Mouse (Mus musculus) small intestine, adult 2 months (tissue): ENCODE measurements around the gene Kif1bp. TPM values are rescaled to one million over a fixed set of nuclear protein-coding genes. Genes with fewer than 3 reads are reported as not detected.

ENCODE experiments used
- H3K27ac ChIP-seq: fragments of 200-500 bp; 2 replicates; pipeline ENCODE4 v1.5.1; 2012; ENCODE audit warnings: low read depth, low read length, control low read depth, inconsistent platforms; ENCODE audit not compliant: insufficient read depth
- H3K27me3 ChIP-seq: fragments of 200-500 bp; 2 replicates; pipeline ENCODE4 v1.6.1; 2012; ENCODE audit warnings: mild to moderate bottlenecking, moderate library complexity, low read length, inconsistent platforms; ENCODE audit not compliant: control insufficient read depth, insufficient read depth
- H3K36me3 ChIP-seq: fragments of 200-500 bp; 2 replicates; pipeline ENCODE4 v1.6.1; 2012; ENCODE audit warnings: mild to moderate bottlenecking, low read length, control low read depth, inconsistent platforms; ENCODE audit not compliant: control insufficient read depth, insufficient read depth
- H3K4me1 ChIP-seq: fragments of 200-500 bp; 2 replicates; pipeline ENCODE4 v1.6.1; 2012; ENCODE audit warnings: low read length, inconsistent platforms, mixed read lengths; ENCODE audit not compliant: control insufficient read depth, insufficient read depth, insufficient read length
- H3K4me3 ChIP-seq: fragments of 200-500 bp; 2 replicates; pipeline ENCODE4 v1.5.1; 2012; ENCODE audit warnings: low read depth, mild to moderate bottlenecking, control low read depth, inconsistent platforms, low read length, moderate library complexity
- CTCF ChIP-seq: fragments of 200-500 bp; IDR thresholded peaks from 2 replicates; pipeline ENCODE4 v1.5.1; 2012; ENCODE audit warnings: low read depth, mild to moderate bottlenecking, control low read depth, inconsistent platforms, low read length, moderate library complexity, mixed read lengths; ENCODE audit not compliant: insufficient replicate concordance, insufficient read length; ENCODE audit errors: extremely low read depth
- POLR2A ChIP-seq: fragments of 200-500 bp; IDR thresholded peaks from 2 replicates; pipeline ENCODE4 v1.6.1; 2012; ENCODE audit warnings: low read depth, mild to moderate bottlenecking, control low read depth, inconsistent platforms, low read length, moderate library complexity
- WGBS: fragments of 180-500 bp; shearing (Covaris S2); methylation state at CpG from one replicate; pipeline ENCODE4 v1.1.7; 2018; 5-methylcytosine and 5-hydroxymethylcytosine counted together
- polyA plus RNA-seq: library from polyadenylated mRNA; depleted of rRNA; stranded (reverse); fragments of >200 nt; gene quantifications from 2 replicates; pipeline ENCODE4 v1.2.3, GENCODE M21; 2012

Kif1bp gene
- polyA plus RNA-seq, 1 experiment: 21.0 TPM

- Histone ChIP-seq H3K4me3 (no peak overlapping the region), H3K36me3 (no peaks in the 10 kb centered on the region), H3K4me1 (peaks cover 20% of the 10 kb centered on the region), H3K27me3 (no peaks in the 10 kb centered on the region), H3K27ac (peak overlapping the region; percentile 61; the same call in 1 of the 2 replicates)
- 27% methylated on average over 4 of the region's 4 CpGs for WGBS
- TF ChIP-seq CTCF (no peak), POLR2A (no peak)
Measured at GRCm38 (mm10) chr10:62521763-62522162, 56.5 kb downstream of the Kif1bp start.

- no peak overlapping the region for H3K4me3 ChIP-seq
- H3K4me1 ChIP-seq: peaks cover 20% of the 10 kb centered on the region
- H3K36me3 ChIP-seq: no peaks in the 10 kb centered on the region
- no peaks in the 10 kb centered on the region for H3K27me3 ChIP-seq
- no peak overlapping the region for H3K27ac ChIP-seq
- 44% methylated on average over 2 of the region's 2 CpGs for WGBS
- TF ChIP-seq POLR2A (no peak), CTCF (no peak)
Measured at GRCm38 (mm10) chr10:62520911-62521310, 57.3 kb downstream of the Kif1bp start.

- Histone ChIP-seq H3K4me3 (no peak overlapping the region), H3K36me3 (no peaks in the 10 kb centered on the region), H3K27me3 (no peaks in the 10 kb centered on the region), H3K4me1 (peaks cover 12% of the 10 kb centered on the region; the same call in 1 of the 2 replicates), H3K27ac (no peak overlapping the region)
- WGBS: 74% methylated on average over 6 of the region's 6 CpGs
- TF ChIP-seq POLR2A (no peak), CTCF (no peak)
Measured at GRCm38 (mm10) chr10:62517511-62517910, 60.7 kb downstream of the Kif1bp start.

- H3K4me1 ChIP-seq: peaks cover 9% of the 10 kb centered on the region; the same call in 1 of the 2 replicates
Measured at GRCm38 (mm10) chr10:62512855-62513254, 65.4 kb downstream of the Kif1bp start.

GRCm38 (mm10) chr10:62511528-62511927 is 66.7 kb downstream of the Kif1bp start:
- TF ChIP-seq POLR2A: no peak
- no peak for TF ChIP-seq CTCF
- H3K4me3 ChIP-seq: no peak overlapping the region
- no peaks in the 10 kb centered on the region for H3K36me3 ChIP-seq
- WGBS: 76% methylated on average over 6 of the region's 6 CpGs
- H3K27ac ChIP-seq: no peak overlapping the region
- no peaks in the 10 kb centered on the region for H3K27me3 ChIP-seq
- peaks cover 9% of the 10 kb centered on the region; the same call in 1 of the 2 replicates for H3K4me1 ChIP-seq

More at GRCm38 (mm10) chr10:62512855-62513254, 65.4 kb downstream of the Kif1bp start:
- TF ChIP-seq POLR2A: no peak
- TF ChIP-seq CTCF: no peak
- Histone ChIP-seq H3K27ac (no peak overlapping the region), H3K4me3 (no peak overlapping the region), H3K36me3 (no peaks in the 10 kb centered on the region), H3K27me3 (no peaks in the 10 kb centered on the region)
- 94% methylated on average over 4 of the region's 4 CpGs for WGBS

- no peak for TF ChIP-seq CTCF
- TF ChIP-seq POLR2A: no peak
- H3K4me1 ChIP-seq: peaks cover 9% of the 10 kb centered on the region; the same call in 1 of the 2 replicates
- WGBS: 31% methylated on average over 11 of the region's 11 CpGs
- no peaks in the 10 kb centered on the region for H3K27me3 ChIP-seq
- H3K27ac ChIP-seq: peak overlapping the region; percentile 94
- H3K36me3 ChIP-seq: no peaks in the 10 kb centered on the region
- H3K4me3 ChIP-seq: no peak overlapping the region
Measured at GRCm38 (mm10) chr10:62509032-62509656, 69.1 kb downstream of the Kif1bp start.

- Histone ChIP-seq H3K27ac (peak overlapping the region; percentile 94), H3K4me3 (peak overlapping the region; percentile 65), H3K4me1 (peaks cover 9% of the 10 kb centered on the region; the same call in 1 of the 2 replicates), H3K27me3 (no peaks in the 10 kb centered on the region), H3K36me3 (no peaks in the 10 kb centered on the region)
- WGBS: 6% methylated on average over 11 of the region's 11 CpGs
- TF ChIP-seq POLR2A: peak; percentile 23; the same call in 1 of the 2 replicates
- TF ChIP-seq CTCF: no peak
Measured at GRCm38 (mm10) chr10:62508459-62508858, 69.8 kb downstream of the Kif1bp start.
